Comparison of ENCODE assay signal across 18 mouse cellular contexts in genomic region chr17:43395400-43396258, GRCm38 (mm10). TPM values are rescaled to one million over a fixed set of nuclear protein-coding genes. Genes with fewer than 3 reads are reported as not detected.
A peak's percentile ranks its signal among the peaks of the same experiment; 100 is the strongest.
DNase-seq lines count a peak whose midpoint lies in the region; ATAC-seq and TF ChIP-seq lines count a peak whose summit lies in the region.
"Had no signal": no experiment of that assay in that cellular context is flagged by ENCODE, and none has a peak within 500 bp of the region (broad histone marks: within the 10 kb centered on the region; RNA-seq: fewer than 3 reads in every experiment).

No protein-coding gene starts in this region.

- no peak for TF ChIP-seq CTCF in heart, adult 2 months (IDR thresholded peaks at IDR 0.05)

- no peaks in the 10 kb centered on the region for H3K9me3 ChIP-seq in liver, embryonic 13.5 days (replicated peaks)
- H3K9me3 ChIP-seq in limb, embryonic 10.5 days (replicated peaks) = no peaks in the 10 kb centered on the region
- H3K9me3 ChIP-seq: limb, embryonic 12.5 days; midbrain, embryonic 10.5 days had no signal

- intact Hi-C loops in heart, adult 2 months (cut with DNase I) = loop anchor here (5.0 kb wide), 1 partner anchor 37 kb away; no protein-coding TSS in a partner anchor
- intact Hi-C loops in heart, postnatal 25 days (cut with DNase I) = no loop called here

- WGBS in heart, adult 2 months = 53% methylated on average over 12 of the region's 12 CpGs
- WGBS in liver, embryonic 13.5 days (ENCODE audit: insufficient replicate concordance) = 30% methylated on average over 12 of the region's 12 CpGs
- WGBS in limb, embryonic 10.5 days = 77% methylated on average over 12 of the region's 12 CpGs

- H3K79me2 ChIP-seq in heart, adult 2 months (replicated peaks; ENCODE audit: control insufficient read depth, insufficient read depth, low read length) = peaks cover 6% of the 10 kb centered on the region; the same call in 1 of the 2 replicates

- TF ChIP-seq EP300 in heart, adult 2 months (IDR thresholded peaks at IDR 0.05; ENCODE audit: insufficient read depth, low read depth, low read length) = no peak

- DNase-seq in heart, adult 2 months = no peak
- no peak for DNase-seq in heart, postnatal 25 days (ENCODE audit: low spot score)
- DNase-seq in c-Kit-negative CD71-positive TER-119-positive erythroid progenitor cells, embryonic 14.5 days (ENCODE audit: low read depth, low spot score) = peak; percentile 17
- peak; percentile 17 for DNase-seq in liver, embryonic 13.5 days
- peak; percentile 72 for DNase-seq in lung, postnatal 36 days
- no peak for DNase-seq in layer of hippocampus, postnatal 14 days (ENCODE audit: low spot score in 2 of 2)
- no peak for DNase-seq in urinary bladder, adult 18-20 months (ENCODE audit: low spot score in 2 of 2)
- no peak for DNase-seq in limb, embryonic 10.5 days (ENCODE audit: low spot score)
- DNase-seq: cerebellum, postnatal 25 days; heart, postnatal 36 days; kidney, postnatal 14 days; right cerebral cortex, postnatal 25 days; thymus, postnatal 14 days had no signal

- H3K4me3 ChIP-seq in heart, adult 2 months = no peak overlapping the region
- 0 out of 2 replicates have a peak overlapping the region, but pooled peaks have one; percentile 6 for H3K4me3 ChIP-seq in liver, embryonic 13.5 days (replicated peaks)
- no peak overlapping the region for H3K4me3 ChIP-seq in limb, embryonic 10.5 days
- H3K4me3 ChIP-seq: embryonic facial prominence, embryonic 12.5 days; limb, embryonic 12.5 days; midbrain, embryonic 10.5 days; myocyte had no signal

- H3K27ac ChIP-seq in heart, adult 2 months = peak overlapping the region; percentile 48
- H3K27ac ChIP-seq in liver, embryonic 13.5 days = 0 out of 2 replicates have a peak overlapping the region, but pooled peaks have one; percentile 25
- H3K27ac ChIP-seq in limb, embryonic 10.5 days = no peak overlapping the region
- H3K27ac ChIP-seq: embryonic facial prominence, embryonic 12.5 days; limb, embryonic 12.5 days; midbrain, embryonic 10.5 days had no signal

- peaks cover 30% of the 10 kb centered on the region for H3K36me3 ChIP-seq in heart, adult 2 months (ENCODE audit: control insufficient read depth, insufficient read depth, low read length)
- no peaks in the 10 kb centered on the region for H3K36me3 ChIP-seq in liver, embryonic 13.5 days
- H3K36me3 ChIP-seq in limb, embryonic 10.5 days = no peaks in the 10 kb centered on the region
- H3K36me3 ChIP-seq: embryonic facial prominence, embryonic 12.5 days; limb, embryonic 12.5 days; midbrain, embryonic 10.5 days had no signal

- peak overlapping the region; percentile 39 for H3K4me2 ChIP-seq in liver, embryonic 13.5 days
- H3K4me2 ChIP-seq: embryonic facial prominence, embryonic 12.5 days; limb, embryonic 12.5 days had no signal

- ATAC-seq in liver, embryonic 13.5 days (ENCODE audit: low read depth) = peak; percentile 90
- ATAC-seq: Patski had no signal

- H3K9ac ChIP-seq in heart, adult 2 months (ENCODE audit: low read depth, low read length) = no peak overlapping the region
- H3K9ac ChIP-seq in liver, embryonic 13.5 days = no peak overlapping the region
- H3K9ac ChIP-seq: embryonic facial prominence, embryonic 12.5 days; limb, embryonic 12.5 days had no signal

- no peak for TF ChIP-seq POLR2A in heart, adult 2 months (IDR thresholded peaks at IDR 0.05; ENCODE audit: insufficient read depth, low read depth, low read length)

- H3K27me3 ChIP-seq in heart, adult 2 months (ENCODE audit: control insufficient read depth, insufficient read depth, low read length) = no peaks in the 10 kb centered on the region
- H3K27me3 ChIP-seq in liver, embryonic 13.5 days = no peaks in the 10 kb centered on the region
- H3K27me3 ChIP-seq in limb, embryonic 10.5 days (ENCODE audit: low read depth, poor library complexity, severe bottlenecking) = no peaks in the 10 kb centered on the region
- H3K27me3 ChIP-seq: embryonic facial prominence, embryonic 12.5 days; limb, embryonic 12.5 days; Patski had no signal

- peaks cover 17% of the 10 kb centered on the region for H3K4me1 ChIP-seq in heart, adult 2 months (ENCODE audit: control insufficient read depth, insufficient read depth, low read length)
- peaks cover 27% of the 10 kb centered on the region for H3K4me1 ChIP-seq in liver, embryonic 13.5 days (replicated peaks)
- peaks cover 7% of the 10 kb centered on the region; the same call in 1 of the 2 replicates for H3K4me1 ChIP-seq in limb, embryonic 10.5 days
- H3K4me1 ChIP-seq: embryonic facial prominence, embryonic 12.5 days; limb, embryonic 12.5 days had no signal

RNA-seq across cellular contexts. Expression of gene Adgrf5, which starts 35.4 kb away (rescaled TPM):
- 100 to 1,000 TPM; 184 to 231 TPM for total RNA-seq in heart, adult 2 months (2021)
- polyA plus RNA-seq in heart, adult 2 months (2012; rRNA removed) = 57.7 and 116 TPM in 2 replicates
- 100 to 1,000 TPM; 207 to 259 TPM for total RNA-seq in heart, postnatal 25 days (2021)
- 2.3 and 3.9 TPM in 2 replicates for polyA plus RNA-seq in liver, embryonic 13.5 days (2015; fragmentation: Nextera tagmentation; extraction: Ambion mirVana)
- total RNA-seq in layer of hippocampus, postnatal 14 days (2021) = 10 to 100 TPM; 31.2 to 34.1 TPM
- 7.2 and 10.5 TPM in 2 replicates for polyA plus RNA-seq in limb, embryonic 10.5 days (2016; fragmentation: Nextera tagmentation; extraction: Ambion mirVana)

Comparison
In these comparisons a context has a peak if more than half of its experiments do, and no peak if none do; other contexts are left out.
1. DNase-seq: peak in c-Kit-negative CD71-positive TER-119-positive erythroid progenitor cells, embryonic 14.5 days (single experiment), liver, embryonic 13.5 days (single experiment) and lung, postnatal 36 days (single experiment); none in heart, adult 2 months (0 of 2), heart, postnatal 25 days (single experiment), layer of hippocampus, postnatal 14 days (0 of 2), urinary bladder, adult 18-20 months (0 of 2) and limb, embryonic 10.5 days (single experiment).
2. RNA of gene Adgrf5, which starts 35.4 kb away (total RNA-seq): 207 to 259 TPM in heart, postnatal 25 days and 184 to 231 TPM in heart, adult 2 months; 31.2 to 34.1 TPM in layer of hippocampus, postnatal 14 days; every median in the first group is over 4 times any median in the second.